Mouse (Mus musculus): ENCODE results near the gene Fgfr2. TPM values are rescaled to one million over a fixed set of nuclear protein-coding genes. Genes with fewer than 3 reads are reported as not detected.

The Fgfr2 gene
- polyA plus RNA-seq, 1 experiment: 14.7 TPM

- H3K4me1 ChIP-seq (ENCODE audit: control insufficient read depth, insufficient read depth, insufficient read length, low read length): no peaks in the 10 kb centered on the region
- TF ChIP-seq POLR2A (IDR thresholded peaks at IDR 0.05; ENCODE audit: low read depth, low read length): no peak
- peak; percentile 40; the same call in 1 of the 2 replicates for TF ChIP-seq CTCF (IDR thresholded peaks at IDR 0.05; ENCODE audit: extremely low read depth, insufficient read length, insufficient replicate concordance, low read depth, low read length)
- H3K4me3 ChIP-seq (ENCODE audit: low read depth, low read length): no peak overlapping the region
- H3K36me3 ChIP-seq (ENCODE audit: control insufficient read depth, insufficient read depth, low read length): peaks cover 13% of the 10 kb centered on the region
- WGBS: 44% methylated on average over 2 of the region's 2 CpGs
- no peaks in the 10 kb centered on the region for H3K27me3 ChIP-seq (ENCODE audit: control insufficient read depth, insufficient read depth, low read length)
- no peak overlapping the region for H3K27ac ChIP-seq (ENCODE audit: insufficient read depth, low read depth, low read length)
Measured at GRCm38 (mm10) chr7:130475970-130476369, 2647.2 kb downstream of the Fgfr2 start.

- TF ChIP-seq POLR2A (IDR thresholded peaks at IDR 0.05; ENCODE audit: low read depth, low read length) (no peak), CTCF (IDR thresholded peaks at IDR 0.05; ENCODE audit: extremely low read depth, insufficient read length, insufficient replicate concordance, low read depth, low read length) (no peak)
- WGBS: 82% methylated on average over 3 of the region's 3 CpGs
Measured at GRCm38 (mm10) chr7:130473881-130474280, 2649.3 kb downstream of the Fgfr2 start.

GRCm38 (mm10) chr7:130472683-130473082 lies 2650.5 kb downstream of the Fgfr2 start:
- Histone ChIP-seq H3K4me3 (ENCODE audit: low read depth, low read length) (no peak overlapping the region), H3K27ac (ENCODE audit: insufficient read depth, low read depth, low read length) (no peak overlapping the region), H3K4me1 (ENCODE audit: control insufficient read depth, insufficient read depth, insufficient read length, low read length) (no peaks in the 10 kb centered on the region), H3K36me3 (ENCODE audit: control insufficient read depth, insufficient read depth, low read length) (peaks cover 6% of the 10 kb centered on the region; the same call in 1 of the 2 replicates), H3K27me3 (ENCODE audit: control insufficient read depth, insufficient read depth, low read length) (no peaks in the 10 kb centered on the region)
- 82% methylated on average over 6 of the region's 6 CpGs for WGBS
- TF ChIP-seq POLR2A (IDR thresholded peaks at IDR 0.05; ENCODE audit: low read depth, low read length) (no peak), CTCF (IDR thresholded peaks at IDR 0.05; ENCODE audit: extremely low read depth, insufficient read length, insufficient replicate concordance, low read depth, low read length) (no peak)

More at GRCm38 (mm10) chr7:130473881-130474280, 2649.3 kb downstream of the Fgfr2 start:
- no peaks in the 10 kb centered on the region for H3K4me1 ChIP-seq (ENCODE audit: control insufficient read depth, insufficient read depth, insufficient read length, low read length)
- H3K27ac ChIP-seq (ENCODE audit: insufficient read depth, low read depth, low read length): no peak overlapping the region
- H3K27me3 ChIP-seq (ENCODE audit: control insufficient read depth, insufficient read depth, low read length): no peaks in the 10 kb centered on the region
- peaks cover 8% of the 10 kb centered on the region; the same call in 1 of the 2 replicates for H3K36me3 ChIP-seq (ENCODE audit: control insufficient read depth, insufficient read depth, low read length)
- no peak overlapping the region for H3K4me3 ChIP-seq (ENCODE audit: low read depth, low read length)

- H3K4me1 ChIP-seq (ENCODE audit: control insufficient read depth, insufficient read depth, insufficient read length, low read length): no peaks in the 10 kb centered on the region
- 79% methylated on average over 6 of the region's 6 CpGs for WGBS
- TF ChIP-seq POLR2A (IDR thresholded peaks at IDR 0.05; ENCODE audit: low read depth, low read length) (no peak), CTCF (IDR thresholded peaks at IDR 0.05; ENCODE audit: extremely low read depth, insufficient read length, insufficient replicate concordance, low read depth, low read length) (no peak)
Measured at GRCm38 (mm10) chr7:130471045-130471444, 2652.1 kb downstream of the Fgfr2 start.

GRCm38 (mm10) chr7:130455587-130456246 lies 2667.4 kb downstream of the Fgfr2 start:
- no peak overlapping the region for H3K27ac ChIP-seq (ENCODE audit: insufficient read depth, low read depth, low read length)
- no peak overlapping the region for H3K4me3 ChIP-seq (ENCODE audit: low read depth, low read length)
- TF ChIP-seq POLR2A (IDR thresholded peaks at IDR 0.05; ENCODE audit: low read depth, low read length): no peak
- no peak for TF ChIP-seq CTCF (IDR thresholded peaks at IDR 0.05; ENCODE audit: extremely low read depth, insufficient read length, insufficient replicate concordance, low read depth, low read length)
- H3K4me1 ChIP-seq (ENCODE audit: control insufficient read depth, insufficient read depth, insufficient read length, low read length): no peaks in the 10 kb centered on the region
- 87% methylated on average over 4 of the region's 4 CpGs for WGBS
- no peaks in the 10 kb centered on the region for H3K27me3 ChIP-seq (ENCODE audit: control insufficient read depth, insufficient read depth, low read length)
- peaks cover 24% of the 10 kb centered on the region for H3K36me3 ChIP-seq (ENCODE audit: control insufficient read depth, insufficient read depth, low read length)

More at GRCm38 (mm10) chr7:130471045-130471444, 2652.1 kb downstream of the Fgfr2 start:
- Histone ChIP-seq H3K27ac (ENCODE audit: insufficient read depth, low read depth, low read length) (no peak overlapping the region), H3K27me3 (ENCODE audit: control insufficient read depth, insufficient read depth, low read length) (no peaks in the 10 kb centered on the region), H3K4me3 (ENCODE audit: low read depth, low read length) (no peak overlapping the region), H3K36me3 (ENCODE audit: control insufficient read depth, insufficient read depth, low read length) (peaks cover 7% of the 10 kb centered on the region; the same call in 1 of the 2 replicates)

GRCm38 (mm10) chr7:130454226-130454625 lies 2668.9 kb downstream of the Fgfr2 start:
- no peak for TF ChIP-seq CTCF (IDR thresholded peaks at IDR 0.05; ENCODE audit: extremely low read depth, insufficient read length, insufficient replicate concordance, low read depth, low read length)
- TF ChIP-seq POLR2A (IDR thresholded peaks at IDR 0.05; ENCODE audit: low read depth, low read length): no peak
- H3K4me3 ChIP-seq (ENCODE audit: low read depth, low read length): no peak overlapping the region
- H3K27me3 ChIP-seq (ENCODE audit: control insufficient read depth, insufficient read depth, low read length): no peaks in the 10 kb centered on the region
- H3K4me1 ChIP-seq (ENCODE audit: control insufficient read depth, insufficient read depth, insufficient read length, low read length): no peaks in the 10 kb centered on the region
- 45% methylated on average over 3 of the region's 3 CpGs for WGBS
- peaks cover 27% of the 10 kb centered on the region for H3K36me3 ChIP-seq (ENCODE audit: control insufficient read depth, insufficient read depth, low read length)
- no peak overlapping the region for H3K27ac ChIP-seq (ENCODE audit: insufficient read depth, low read depth, low read length)

GRCm38 (mm10) chr7:130435776-130436175 lies 2687.4 kb downstream of the Fgfr2 start:
- H3K36me3 ChIP-seq (ENCODE audit: control insufficient read depth, insufficient read depth, low read length): peaks cover 2% of the 10 kb centered on the region; the same call in 1 of the 2 replicates
- 83% methylated on average over 5 of the region's 5 CpGs for WGBS
- H3K27me3 ChIP-seq (ENCODE audit: control insufficient read depth, insufficient read depth, low read length): no peaks in the 10 kb centered on the region
- H3K4me3 ChIP-seq (ENCODE audit: low read depth, low read length): no peak overlapping the region
- H3K4me1 ChIP-seq (ENCODE audit: control insufficient read depth, insufficient read depth, insufficient read length, low read length): peaks cover 5% of the 10 kb centered on the region; the same call in 1 of the 2 replicates
- TF ChIP-seq POLR2A (IDR thresholded peaks at IDR 0.05; ENCODE audit: low read depth, low read length) (no peak), CTCF (IDR thresholded peaks at IDR 0.05; ENCODE audit: extremely low read depth, insufficient read length, insufficient replicate concordance, low read depth, low read length) (no peak)
- no peak overlapping the region for H3K27ac ChIP-seq (ENCODE audit: insufficient read depth, low read depth, low read length)

All from small intestine, adult 2 months (tissue).